Mouse (Mus musculus): ENCODE results near the gene Yars.
"Not testable (repeated sequence)": the region's sequence is repeated elsewhere in the genome, so short reads cannot be mapped to it uniquely, and the experiment has no call there.

Gene Yars

GRCm38 (mm10) chr4:129188803-129189541, 588 bp upstream of the Yars start:
- peak; percentile 32 to 45 for DNase-seq (ENCODE audit: low spot score in 2 of 2)

- peak in 1 of 2 experiments; percentile 10 for DNase-seq (ENCODE audit: low spot score in 2 of 2)
Measured at GRCm38 (mm10) chr4:129190538-129190937, 978 bp downstream of the Yars start.

GRCm38 (mm10) chr4:129191691-129192090, 2.1 kb downstream of the Yars start:
- DNase-seq (ENCODE audit: low spot score in 2 of 2), result no peak

- DNase-seq (ENCODE audit: low spot score in 2 of 2), result no peak
Measured at GRCm38 (mm10) chr4:129194280-129194679, 4.7 kb downstream of the Yars start.

GRCm38 (mm10) chr4:129197514-129197913, 8.0 kb downstream of the Yars start:
- DNase-seq (ENCODE audit: low spot score in 2 of 2), result no peak

- DNase-seq (ENCODE audit: low spot score in 2 of 2), result no peak
Measured at GRCm38 (mm10) chr4:129204655-129205054, 15.1 kb downstream of the Yars start.

DNA sequence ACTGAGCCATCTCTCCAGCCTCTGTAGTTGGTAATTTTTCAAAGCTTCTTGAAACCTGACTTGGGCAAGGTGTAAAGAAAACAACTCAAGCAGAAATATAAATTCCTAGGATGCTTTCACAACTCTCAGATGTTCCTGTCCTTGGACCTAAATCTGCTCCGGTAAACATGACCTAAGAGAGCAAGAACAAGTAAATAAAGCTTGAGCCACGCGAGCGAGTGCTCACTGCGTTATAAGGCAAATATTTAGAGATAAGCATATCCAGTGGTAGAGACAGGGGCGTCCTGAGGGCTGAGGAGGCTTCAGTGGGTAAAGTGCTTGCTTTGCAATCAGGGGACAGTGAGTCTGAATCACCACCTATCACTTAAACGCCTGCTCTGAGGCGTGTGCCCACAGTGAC, 17.2 kb downstream of the Yars start:
- DNase-seq (ENCODE audit: low spot score in 2 of 2), result no peak

DNA sequence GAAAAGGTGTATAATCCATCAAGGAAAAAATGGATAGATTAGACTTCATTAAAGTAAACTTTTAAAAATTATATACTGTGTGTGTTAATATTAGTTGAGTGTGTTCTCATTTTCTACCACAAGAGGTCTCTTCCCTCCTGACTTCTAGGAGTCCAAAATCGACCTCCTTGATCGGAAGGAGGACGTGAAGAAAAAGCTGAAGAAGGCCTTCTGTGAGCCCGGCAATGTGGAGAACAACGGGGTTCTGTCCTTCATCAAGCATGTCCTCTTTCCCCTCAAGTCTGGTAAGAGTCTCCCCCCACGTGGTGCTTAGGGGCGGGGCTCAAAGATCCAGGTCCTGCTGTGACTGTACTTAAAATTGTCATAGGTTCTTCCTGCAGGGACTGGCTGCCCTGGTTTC, 19.9 kb downstream of the Yars start:
- no peak for DNase-seq (ENCODE audit: low spot score in 2 of 2)

DNA sequence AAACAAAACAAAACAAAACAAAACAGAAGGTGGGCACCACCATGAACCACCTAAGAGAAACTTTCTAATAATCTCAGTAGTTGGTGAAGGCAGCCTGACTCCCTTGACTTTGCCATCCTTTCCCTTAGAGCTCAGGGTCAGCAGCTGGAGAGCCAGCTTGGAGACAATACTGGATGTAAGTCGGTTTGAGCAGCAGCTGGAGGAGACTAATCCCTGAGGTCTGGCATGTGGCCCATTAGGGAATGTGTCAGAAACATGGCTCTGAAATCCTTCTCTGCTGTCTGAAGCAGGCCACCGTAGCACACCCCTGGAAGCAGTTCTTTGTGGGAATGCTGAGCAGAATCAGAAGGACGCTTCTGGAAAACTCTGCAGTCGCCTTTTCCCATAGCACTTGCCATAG, 21.9 kb downstream of the Yars start:
- DNase-seq (ENCODE audit: low spot score in 2 of 2), result no peak

DNA sequence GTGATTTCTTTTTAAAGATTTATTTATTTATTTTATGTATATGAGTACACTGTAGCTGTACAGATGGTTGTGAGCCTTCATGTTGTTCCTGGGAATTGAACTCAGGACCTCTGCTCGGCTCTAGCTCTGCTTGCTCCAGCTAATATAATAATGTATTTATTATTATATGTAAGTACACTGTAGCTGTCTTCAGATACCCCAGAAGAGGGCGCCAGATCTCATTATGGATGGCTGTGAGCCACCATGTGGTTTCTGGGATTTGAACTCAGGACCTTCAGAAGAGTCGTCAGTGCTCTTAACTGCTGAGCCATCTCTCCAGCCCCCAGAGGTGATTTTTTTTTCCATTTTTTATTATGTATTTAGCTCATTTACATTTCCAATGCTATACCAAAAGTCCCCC, 22.9 kb downstream of the Yars start:
- DNase-seq (ENCODE audit: low spot score in 2 of 2), result not testable (repeated sequence)

DNA sequence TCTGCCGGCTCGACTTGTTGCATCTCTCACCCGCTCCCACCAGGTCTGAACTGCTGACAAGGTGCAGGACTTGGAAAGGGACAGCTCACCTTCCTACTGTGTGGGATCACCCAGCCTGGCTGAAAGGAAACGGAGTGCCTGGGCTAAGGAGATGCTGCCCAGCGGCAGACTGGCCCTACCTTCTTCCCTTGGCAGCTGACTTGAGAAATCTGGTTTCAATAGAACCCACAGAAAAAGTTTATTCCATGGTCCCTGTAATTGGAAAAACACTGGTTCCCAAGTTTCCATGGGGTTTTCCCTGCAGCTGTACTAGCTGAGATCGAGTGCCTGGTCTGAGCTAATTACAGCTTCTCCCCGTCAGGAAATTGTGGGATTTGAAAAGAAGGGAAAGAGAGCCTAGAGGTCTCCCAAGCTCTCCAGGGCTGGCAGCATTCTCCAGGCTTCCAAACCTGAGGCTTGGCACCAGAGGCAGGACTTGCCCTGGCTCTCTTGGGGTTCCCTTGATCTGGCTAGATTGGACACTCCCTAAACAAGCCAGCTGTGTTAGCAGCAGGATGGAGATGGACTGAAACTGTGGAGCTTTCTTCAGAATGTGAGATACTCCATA, 29.1 kb downstream of the Yars start:
- DNase-seq (ENCODE audit: low spot score in 2 of 2), result no peak

DNA sequence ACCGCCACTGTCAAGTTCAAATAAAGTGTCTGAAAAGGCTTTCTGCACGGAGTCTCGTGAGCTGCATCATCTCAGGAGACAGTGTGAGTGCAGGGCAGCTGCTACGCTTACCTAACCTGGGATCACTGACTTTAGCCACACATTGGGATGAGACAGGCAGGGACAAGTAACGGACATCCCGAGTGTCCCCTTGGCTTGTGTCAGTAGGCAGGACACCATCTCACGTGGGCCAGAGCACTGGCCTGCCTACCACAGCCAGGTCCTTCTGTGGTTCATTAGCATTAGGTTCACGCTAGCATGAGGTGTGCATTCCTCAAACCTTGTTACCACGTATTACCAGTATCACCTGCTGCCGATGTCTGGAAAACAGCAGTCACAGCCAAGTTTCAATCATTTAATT, 29.6 kb downstream of the Yars start:
- DNase-seq (ENCODE audit: low spot score in 2 of 2), result no peak

DNA sequence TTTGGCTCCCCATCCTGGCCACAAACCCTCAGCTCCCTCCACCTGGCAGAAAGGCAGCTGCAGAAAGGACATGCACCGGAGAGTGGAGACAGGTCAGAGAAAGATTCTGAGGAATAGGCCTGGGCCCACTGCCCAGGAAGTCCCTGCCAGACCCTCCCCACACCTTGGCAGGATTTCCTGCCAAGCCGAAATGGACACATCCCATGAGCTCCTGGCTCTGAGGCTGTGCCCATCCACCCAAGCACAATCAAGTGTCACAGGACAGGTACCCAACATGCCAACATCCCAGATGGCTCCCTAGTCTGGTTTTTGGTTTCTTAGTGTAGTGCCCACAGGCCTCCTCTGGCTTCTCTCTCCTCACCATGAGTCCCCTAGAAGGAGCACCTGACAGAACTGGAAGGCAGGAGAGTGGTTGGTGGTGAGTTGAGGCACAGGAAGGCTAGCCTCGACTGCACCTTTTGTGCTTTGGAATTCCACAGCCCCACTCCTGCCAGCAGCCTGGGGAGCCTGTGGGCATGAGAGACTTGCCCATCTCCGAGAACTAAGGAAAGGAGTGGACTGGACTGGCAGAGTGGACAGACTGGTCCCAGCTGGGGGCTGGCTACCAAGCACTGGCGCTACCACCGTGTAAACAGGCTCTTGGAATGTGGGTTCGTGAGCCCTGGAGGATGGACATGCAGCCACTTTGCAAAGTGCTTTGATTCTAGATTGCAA, 31.0 kb downstream of the Yars start:
- DNase-seq (ENCODE audit: low spot score in 2 of 2), result no peak

DNA sequence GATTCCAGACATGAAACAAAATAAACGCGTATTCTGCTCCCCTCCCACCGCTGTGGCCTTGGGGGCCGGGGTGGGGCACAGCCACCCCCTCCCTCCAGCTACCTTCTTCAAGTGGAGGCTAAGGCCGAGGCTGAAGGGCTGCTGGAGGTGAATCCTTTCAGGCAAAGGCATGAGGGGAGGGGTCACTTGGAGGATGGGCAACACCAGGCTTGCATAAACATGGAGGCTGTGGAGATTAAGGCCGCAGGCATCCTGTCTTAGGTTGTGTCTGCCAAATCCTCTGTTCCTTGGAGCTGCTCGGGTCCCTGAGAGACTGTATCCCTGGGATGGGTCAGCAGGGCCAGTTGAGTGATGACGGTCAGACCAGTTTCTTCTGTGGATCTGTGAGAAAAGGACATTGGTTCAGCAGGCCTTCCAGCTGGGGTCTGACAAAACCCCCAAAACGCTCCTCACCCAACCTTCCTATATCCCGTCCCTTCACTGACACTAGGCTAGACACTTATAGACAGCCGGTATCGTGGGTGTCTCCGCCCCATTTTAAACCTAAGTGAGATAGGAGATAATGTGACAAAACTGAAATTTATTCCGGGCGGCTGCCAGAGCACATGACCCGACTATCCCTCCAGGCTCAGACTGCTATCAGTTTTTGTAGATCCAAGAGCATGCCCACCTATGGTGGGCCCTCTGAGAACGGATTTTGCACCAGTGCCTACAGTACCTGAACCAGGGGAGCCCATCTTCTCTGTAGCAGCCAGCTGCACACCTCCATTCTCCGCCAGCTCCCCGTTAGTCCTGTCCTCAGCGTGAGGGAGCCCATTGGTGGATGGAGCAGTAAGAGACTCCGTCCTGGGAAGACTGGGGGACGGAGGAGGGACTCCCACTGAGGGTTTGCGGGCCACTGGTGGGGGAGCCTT, 31.8 kb downstream of the Yars start:
- DNase-seq (ENCODE audit: low spot score in 2 of 2), result no peak

DNA sequence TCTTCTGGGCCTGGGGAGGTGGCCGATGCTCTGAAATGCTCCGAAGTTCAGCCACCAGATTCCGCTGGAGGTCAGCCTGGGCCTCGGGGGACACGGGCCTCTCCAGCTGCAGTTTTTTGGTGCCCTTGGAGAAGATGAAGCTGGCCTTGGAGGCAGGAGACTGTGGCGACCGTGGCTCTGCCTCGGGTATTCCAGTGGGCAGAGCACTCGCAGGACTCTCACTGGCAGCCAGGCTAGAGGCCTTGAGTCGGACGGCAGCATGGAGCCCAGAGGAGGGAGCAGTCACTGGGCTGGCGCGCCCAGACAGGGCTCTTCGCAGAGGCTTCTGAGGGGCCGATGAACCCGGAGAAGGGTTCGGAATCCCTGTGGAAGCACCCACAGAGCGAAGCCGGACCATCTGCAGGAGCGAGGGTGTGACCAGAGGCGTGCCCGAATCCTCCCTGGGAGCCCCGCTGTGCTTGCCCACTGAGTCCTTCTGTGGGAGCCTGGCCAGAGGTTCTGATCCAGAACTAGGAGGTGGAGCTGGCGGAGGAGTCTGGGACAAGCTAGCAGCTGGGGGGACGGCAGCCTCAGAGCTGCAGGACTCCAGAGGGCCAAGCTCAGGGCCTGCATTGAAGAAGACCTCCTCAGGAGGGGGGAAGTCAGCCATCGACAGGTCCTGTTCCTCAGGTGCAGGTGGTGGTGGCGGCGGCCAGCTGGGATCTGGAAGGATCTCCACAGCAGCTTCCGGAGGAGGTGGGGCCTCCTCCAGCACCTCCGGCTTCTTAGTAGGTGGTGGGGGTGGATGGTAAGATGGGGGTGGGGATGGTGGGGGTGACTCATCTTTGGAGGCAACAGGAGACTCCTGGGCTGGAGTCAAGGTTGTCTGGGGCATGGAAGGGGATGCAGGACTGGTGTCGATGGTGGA, 32.7 kb downstream of the Yars start:
- DNase-seq (ENCODE audit: low spot score in 2 of 2), result no peak

DNA sequence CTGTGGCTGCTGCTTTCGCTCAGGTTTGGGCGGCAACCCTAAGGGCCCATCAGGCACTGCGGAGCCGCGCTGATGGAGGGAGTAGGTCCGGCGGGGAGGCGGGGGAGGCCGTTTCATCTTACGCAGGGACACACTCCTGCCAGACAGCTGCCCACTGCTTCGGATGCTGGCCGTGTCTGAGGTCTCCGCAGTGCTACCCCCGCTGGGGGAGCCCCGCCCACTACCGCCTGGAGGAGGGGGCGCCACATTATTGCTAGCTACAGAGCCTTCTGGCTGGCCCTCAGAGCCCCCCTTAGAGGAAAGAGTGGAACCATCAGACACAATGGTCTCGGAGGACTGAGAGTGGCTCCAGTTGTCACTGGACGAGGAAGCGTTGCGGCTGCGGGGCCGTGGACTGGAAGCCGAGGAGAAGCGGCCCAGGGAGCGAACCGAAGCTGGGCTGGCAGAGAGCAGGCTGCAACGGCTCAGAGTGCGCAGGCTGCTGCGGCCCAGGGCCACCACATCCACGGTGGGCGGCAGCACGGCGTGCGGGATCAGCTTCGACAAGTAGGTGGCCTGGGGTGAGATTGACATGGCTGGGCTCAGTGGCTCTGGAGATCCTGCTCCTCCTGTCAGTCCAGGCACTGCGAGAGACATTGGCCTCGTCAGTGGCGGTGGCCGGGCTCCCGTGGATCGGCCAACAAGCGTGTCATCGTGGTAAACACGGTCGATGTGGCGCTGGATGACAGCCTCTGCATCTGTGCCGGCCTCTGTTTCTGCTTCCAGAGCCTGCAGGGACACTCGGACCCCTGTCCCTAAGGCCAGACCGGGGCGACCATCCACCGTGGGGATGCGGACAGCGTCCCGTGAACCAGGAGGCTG, 34.1 kb downstream of the Yars start:
- no peak for DNase-seq (ENCODE audit: low spot score in 2 of 2)

GRCm38 (mm10) chr4:129225315-129225714, 35.8 kb downstream of the Yars start:
- no peak for DNase-seq (ENCODE audit: low spot score in 2 of 2)

- no peak for DNase-seq (ENCODE audit: low spot score in 2 of 2)
Measured at GRCm38 (mm10) chr4:129226441-129226963, 36.9 kb downstream of the Yars start.

DNA sequence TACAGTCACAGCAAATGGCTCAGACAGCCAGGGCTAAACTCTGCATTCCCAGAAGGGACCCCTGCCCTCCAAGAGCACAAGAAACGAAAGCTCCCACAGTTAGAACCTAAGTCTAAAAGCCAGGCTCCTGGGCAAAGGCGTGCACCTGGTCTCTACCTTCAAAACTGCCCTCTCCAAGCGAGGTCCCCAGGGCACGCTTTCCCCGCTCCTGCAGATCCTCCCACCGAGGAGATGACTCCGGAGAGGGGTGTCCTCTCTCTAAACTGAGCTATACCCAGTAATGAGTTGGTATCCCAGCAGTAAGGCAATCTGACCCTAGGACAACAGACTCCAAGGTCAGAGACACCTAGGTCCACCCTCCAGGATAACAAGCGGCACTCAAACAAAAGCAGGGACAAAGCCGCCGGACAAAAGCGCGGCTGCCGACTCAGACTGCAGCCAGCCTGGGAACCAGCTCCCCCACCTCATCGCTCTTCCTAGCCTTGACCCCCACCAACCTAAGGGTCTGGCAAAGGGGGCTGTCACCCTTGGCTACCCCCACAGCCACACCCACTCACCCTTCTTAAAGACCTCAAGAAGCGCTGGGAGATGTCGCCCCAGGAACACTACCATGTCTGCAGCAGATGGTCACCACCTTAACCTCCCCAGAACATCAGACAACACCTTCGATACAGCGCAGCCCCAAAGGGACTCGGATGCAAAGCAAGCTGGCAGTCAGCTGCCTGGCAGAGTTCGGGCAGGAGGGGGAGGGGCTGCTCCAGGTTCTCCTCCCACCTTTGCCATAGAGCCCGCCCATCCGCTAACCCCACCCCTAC, 37.8 kb downstream of the Yars start:
- no peak for DNase-seq (ENCODE audit: low spot score in 2 of 2)

Measured in spleen, postnatal 36 days (tissue).